Comparison of ENCODE assay signal across 24 mouse cellular contexts in genomic region chr3:51252689-51253402, GRCm38 (mm10).
"Had no signal": no experiment of that assay in that cellular context is flagged by ENCODE, and none has a peak within 500 bp of the region (broad histone marks: within the 10 kb centered on the region; RNA-seq: fewer than 3 reads in every experiment).

No protein-coding gene starts in this region.

- H3K4me2 ChIP-seq: limb, embryonic 12.5 days; limb, embryonic 15.5 days; lung, embryonic 15.5 days; midbrain, embryonic 13.5 days had no signal

- H3K4me3 ChIP-seq: limb, embryonic 12.5 days; limb, embryonic 15.5 days; lung, embryonic 15.5 days; megakaryocyte, embryonic 14.5 days; midbrain, embryonic 10.5 days; midbrain, embryonic 13.5 days; myocyte had no signal

- H3K9me3 ChIP-seq: limb, embryonic 12.5 days; limb, embryonic 15.5 days; lung, embryonic 15.5 days; megakaryocyte, embryonic 14.5 days; midbrain, embryonic 10.5 days; midbrain, embryonic 13.5 days had no signal

- H3K9ac ChIP-seq: limb, embryonic 12.5 days; limb, embryonic 15.5 days; liver, embryonic 14.5 days; lung, embryonic 15.5 days; midbrain, embryonic 13.5 days had no signal

- DNase-seq: kidney, adult 18-20 months; kidney, adult 9 months; kidney, postnatal 36 days; left cerebral cortex, postnatal 4 days; lung, adult 18-20 months; lung, postnatal 10 days; lung, postnatal 36 days; right cerebral cortex, adult 18-20 months; right cerebral cortex, postnatal 14 days; right cerebral cortex, postnatal 4 days; thymus, adult 2 months; thymus, postnatal 14 days; thymus, postnatal 4 days had no signal

- H3K27ac ChIP-seq: kidney, postnatal 0 days; limb, embryonic 12.5 days; limb, embryonic 15.5 days; liver, embryonic 14.5 days; lung, embryonic 15.5 days; midbrain, embryonic 10.5 days; midbrain, embryonic 13.5 days; stomach, postnatal 0 days had no signal

- ATAC-seq: midbrain, embryonic 13.5 days; midbrain, embryonic 16.5 days had no signal

- H3K4me1 ChIP-seq: midbrain, embryonic 10.5 days; midbrain, embryonic 13.5 days had no signal

- H3K27me3 ChIP-seq: limb, embryonic 12.5 days; limb, embryonic 15.5 days; lung, embryonic 15.5 days; megakaryocyte, embryonic 14.5 days; midbrain, embryonic 13.5 days had no signal
